Mouse (Mus musculus): Measurements from ENCODE around the gene Gm45753.
"Not testable (repeated sequence)": the region's sequence is repeated elsewhere in the genome, so short reads cannot be mapped to it uniquely, and the experiment has no call there.

Gene Gm45753

DNA sequence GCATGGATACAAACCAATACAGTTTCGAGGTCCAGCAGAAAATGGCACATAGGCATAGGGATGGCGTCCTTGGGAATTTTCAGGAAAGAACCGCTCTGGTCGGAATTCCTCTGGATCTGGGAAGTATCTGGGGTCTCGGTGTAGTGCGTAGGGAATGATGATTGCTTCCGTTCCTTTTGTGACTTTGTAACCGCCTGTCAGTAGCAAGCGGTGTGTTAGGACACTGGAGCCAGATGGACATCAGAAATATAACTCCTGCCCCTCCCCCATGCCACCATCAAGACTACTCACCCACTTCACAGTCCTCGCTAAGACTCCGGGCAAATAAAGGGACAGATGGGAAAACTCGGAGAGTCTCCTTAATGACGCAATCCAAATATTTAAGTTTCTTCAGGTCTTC is at the start of gene Gm45753:
Gene Gm45753, minus strand, starts transcription at position 101 of the 400 bp plus-strand sequence.
- Histone ChIP-seq H3K36me3 (ENCODE audit: control insufficient read depth, insufficient read depth, low read length, poor library complexity, severe bottlenecking) (0 out of 2 replicates have a peak, but pooled peaks cover 5% of the 10 kb centered on the region), H3K27me3 (ENCODE audit: control insufficient read depth, insufficient read depth, low read length, poor library complexity, severe bottlenecking) (no peaks in the 10 kb centered on the region)
- no peak for DNase-seq (ENCODE audit: low read depth, low spot score)

DNA sequence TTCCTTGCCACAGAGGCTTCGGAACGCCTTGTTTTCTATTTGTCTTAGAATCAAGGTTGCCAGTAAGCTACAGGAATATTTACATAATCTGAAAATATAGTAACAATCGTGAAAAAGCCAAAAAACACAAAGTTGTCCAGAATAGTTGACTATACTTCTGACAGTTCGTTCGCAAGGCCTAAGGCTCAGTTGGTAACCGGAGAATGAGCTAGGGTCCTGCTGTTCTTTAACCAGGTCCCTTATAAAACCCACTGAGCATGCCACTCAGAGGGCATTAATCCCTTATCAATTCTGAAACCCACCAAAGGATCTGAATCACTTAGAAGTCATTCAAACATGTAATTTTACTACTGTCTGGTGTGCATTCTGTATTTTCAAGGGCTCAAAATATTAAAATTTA is 47.5 kb upstream of the Gm45753 start:
- no peaks in the 10 kb centered on the region for H3K36me3 ChIP-seq (ENCODE audit: control insufficient read depth, insufficient read depth, low read length, poor library complexity, severe bottlenecking)

DNA sequence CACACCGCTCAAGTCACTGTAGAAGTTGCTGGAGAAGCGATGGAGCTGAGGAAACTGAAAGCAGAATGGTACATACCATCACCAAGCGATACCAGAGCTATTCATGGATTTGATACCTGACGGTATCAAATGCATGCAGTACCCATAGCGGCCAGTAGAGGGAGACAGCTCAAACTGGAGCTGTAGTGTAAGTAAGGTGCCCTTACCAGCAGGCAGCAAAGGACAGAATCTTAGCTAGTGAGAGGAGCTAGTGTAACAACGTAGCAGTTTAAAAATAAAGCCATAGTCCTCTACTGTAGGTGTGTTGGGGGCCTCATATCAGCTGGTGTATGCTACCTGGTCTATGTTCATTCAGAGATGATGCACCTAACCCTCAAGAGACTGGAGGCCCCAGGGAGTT is 36.8 kb upstream of the Gm45753 start:
- DNase-seq (ENCODE audit: low read depth, low spot score), result peak; percentile 87
- 0 out of 2 replicates have a peak, but pooled peaks cover 1% of the 10 kb centered on the region for H3K27me3 ChIP-seq (ENCODE audit: control insufficient read depth, insufficient read depth, low read length, poor library complexity, severe bottlenecking)
- H3K36me3 ChIP-seq (ENCODE audit: control insufficient read depth, insufficient read depth, low read length, poor library complexity, severe bottlenecking), result no peaks in the 10 kb centered on the region

More for the DNA sequence above, 47.5 kb upstream of the Gm45753 start:
- no peak for DNase-seq (ENCODE audit: low read depth, low spot score)
- H3K27me3 ChIP-seq (ENCODE audit: control insufficient read depth, insufficient read depth, low read length, poor library complexity, severe bottlenecking), result no peaks in the 10 kb centered on the region

DNA sequence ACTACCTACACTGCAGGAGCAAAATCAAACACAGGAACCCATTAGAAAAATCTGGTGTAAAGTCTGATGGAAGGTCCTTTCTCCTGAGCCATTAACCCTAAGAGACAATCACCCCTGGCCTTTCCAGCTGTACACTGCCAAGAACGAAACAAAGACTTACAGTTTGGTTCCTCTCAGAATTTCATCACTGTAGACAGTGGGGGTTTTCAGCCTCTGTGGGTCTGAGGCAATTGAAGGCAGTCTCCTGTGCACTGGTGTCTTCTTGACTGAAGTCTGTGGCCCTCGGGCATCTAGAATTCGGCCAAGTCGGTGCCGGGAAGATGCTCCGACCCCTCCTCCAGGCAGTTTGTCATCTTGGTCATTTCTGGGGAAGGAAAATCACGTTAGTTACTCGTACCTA is 36.0 kb upstream of the Gm45753 start:
- 0 out of 2 replicates have a peak, but pooled peaks cover 1% of the 10 kb centered on the region for H3K27me3 ChIP-seq (ENCODE audit: control insufficient read depth, insufficient read depth, low read length, poor library complexity, severe bottlenecking)
- DNase-seq (ENCODE audit: low read depth, low spot score), result no peak
- H3K36me3 ChIP-seq (ENCODE audit: control insufficient read depth, insufficient read depth, low read length, poor library complexity, severe bottlenecking), result no peaks in the 10 kb centered on the region

DNA sequence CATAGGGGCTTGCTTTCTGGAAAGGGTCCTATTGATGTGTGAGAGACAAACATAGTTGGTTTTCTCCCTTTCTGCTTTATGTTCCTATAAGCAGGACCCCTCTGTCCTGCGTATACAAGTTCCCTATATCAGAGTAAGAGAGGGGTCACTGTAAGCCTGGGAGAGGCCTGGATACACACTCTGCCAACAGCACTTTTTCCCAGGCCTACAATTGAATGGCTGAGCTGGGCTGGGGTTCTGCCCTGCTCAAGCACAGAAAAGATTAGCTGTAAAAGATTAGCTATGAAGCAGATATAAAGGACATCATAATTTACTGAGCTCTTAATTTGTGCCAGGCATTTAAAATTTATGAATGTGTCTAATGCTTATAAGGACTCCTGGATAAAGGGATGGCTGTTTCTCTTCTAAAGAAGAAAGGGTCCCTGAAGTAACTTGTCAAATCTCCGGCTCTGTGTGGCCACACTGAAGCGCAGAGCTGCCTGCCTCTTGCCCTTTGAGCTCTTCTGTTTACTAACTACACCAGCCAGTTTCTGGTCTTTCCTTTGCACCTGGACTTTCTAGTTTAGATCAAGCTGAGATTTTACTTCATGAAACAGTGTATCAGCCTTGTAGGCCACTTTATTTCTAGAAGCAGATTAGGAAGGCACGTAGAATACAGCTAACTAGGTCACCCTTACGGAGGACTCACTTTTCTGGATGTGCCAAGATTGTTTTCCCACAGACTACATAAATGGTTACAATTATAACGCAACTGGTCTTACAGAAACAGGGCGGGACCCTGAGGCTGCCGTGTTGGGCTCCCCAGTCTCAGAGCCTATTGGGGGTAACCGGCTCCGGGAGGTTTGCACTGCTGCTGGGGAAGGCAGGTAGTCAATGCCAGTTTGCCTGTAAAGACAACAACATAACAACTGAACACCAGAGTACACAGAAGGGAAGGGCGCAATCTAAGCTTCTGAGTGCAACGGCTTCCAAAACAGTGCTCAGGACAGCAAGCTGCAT is 33.7 kb upstream of the Gm45753 start:
- 0 out of 2 replicates have a peak, but pooled peaks cover 1% of the 10 kb centered on the region for H3K27me3 ChIP-seq (ENCODE audit: control insufficient read depth, insufficient read depth, low read length, poor library complexity, severe bottlenecking)
- no peak for DNase-seq (ENCODE audit: low read depth, low spot score)
- H3K36me3 ChIP-seq (ENCODE audit: control insufficient read depth, insufficient read depth, low read length, poor library complexity, severe bottlenecking), result no peaks in the 10 kb centered on the region

DNA sequence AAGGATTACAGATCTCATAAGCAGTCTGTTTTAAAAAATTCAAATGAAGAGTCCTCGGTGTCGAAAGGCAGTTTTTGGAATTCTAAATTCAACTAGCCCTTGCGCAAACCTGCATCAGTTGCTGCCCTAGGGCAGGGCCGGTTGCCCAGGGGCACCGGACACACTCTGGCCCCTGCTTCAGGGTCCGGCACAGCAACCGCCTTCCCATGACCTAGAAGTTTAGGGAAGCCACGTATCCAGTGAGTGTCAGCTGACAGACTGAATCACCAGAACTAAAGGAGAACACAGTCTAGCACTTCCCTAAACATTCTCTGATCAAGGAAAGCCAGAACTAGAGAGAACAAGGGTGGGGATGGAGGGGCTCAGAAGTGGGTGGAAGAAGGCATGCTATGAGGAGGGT is 25.2 kb upstream of the Gm45753 start:
- no peaks in the 10 kb centered on the region for H3K36me3 ChIP-seq (ENCODE audit: control insufficient read depth, insufficient read depth, low read length, poor library complexity, severe bottlenecking)
- no peaks in the 10 kb centered on the region; the same call in 1 of the 2 replicates for H3K27me3 ChIP-seq (ENCODE audit: control insufficient read depth, insufficient read depth, low read length, poor library complexity, severe bottlenecking)
- DNase-seq (ENCODE audit: low read depth, low spot score), result peak; percentile 5

DNA sequence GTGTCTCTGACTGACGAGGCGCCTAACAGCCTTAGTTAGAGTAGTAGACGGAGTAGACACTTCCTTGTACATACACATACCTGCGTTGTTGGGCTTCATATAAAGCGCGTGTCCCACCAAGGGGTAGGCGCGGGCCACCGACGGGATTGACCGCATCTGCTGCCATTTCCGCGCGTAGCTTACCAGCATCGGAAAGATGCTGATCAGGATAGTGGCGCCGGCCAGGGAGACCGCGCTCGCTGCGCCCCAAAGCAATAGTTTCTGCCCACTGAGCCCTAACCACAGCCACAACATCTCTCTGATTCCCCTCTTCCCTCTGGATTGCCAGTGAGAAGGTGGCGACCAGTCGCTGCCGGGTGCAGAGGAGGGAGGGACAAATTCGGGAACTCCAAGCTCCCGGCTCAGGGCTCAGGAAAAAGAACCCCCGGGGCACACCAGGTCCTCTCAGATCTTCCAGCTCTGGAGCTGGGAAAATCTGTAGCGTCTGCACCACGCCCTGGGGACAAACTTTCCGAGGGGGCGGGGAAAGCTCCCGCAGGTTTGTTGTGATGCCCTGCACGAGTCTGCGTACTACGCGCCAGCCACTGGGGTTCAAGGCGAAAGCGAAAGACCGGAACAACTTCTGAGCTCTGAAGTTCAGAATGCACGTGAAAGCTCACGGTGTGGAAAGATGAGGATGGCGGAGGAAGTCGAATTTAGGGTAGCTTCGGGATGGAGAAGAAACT is 24.6 kb upstream of the Gm45753 start, which contains the start of gene Cyp4v3:
Gene Cyp4v3, minus strand, starts transcription at position 532 of the 725 bp plus-strand sequence.
- no peaks in the 10 kb centered on the region for H3K36me3 ChIP-seq (ENCODE audit: control insufficient read depth, insufficient read depth, low read length, poor library complexity, severe bottlenecking)
- peak; percentile 82 for DNase-seq (ENCODE audit: low read depth, low spot score)
- no peaks in the 10 kb centered on the region; the same call in 1 of the 2 replicates for H3K27me3 ChIP-seq (ENCODE audit: control insufficient read depth, insufficient read depth, low read length, poor library complexity, severe bottlenecking)

DNA sequence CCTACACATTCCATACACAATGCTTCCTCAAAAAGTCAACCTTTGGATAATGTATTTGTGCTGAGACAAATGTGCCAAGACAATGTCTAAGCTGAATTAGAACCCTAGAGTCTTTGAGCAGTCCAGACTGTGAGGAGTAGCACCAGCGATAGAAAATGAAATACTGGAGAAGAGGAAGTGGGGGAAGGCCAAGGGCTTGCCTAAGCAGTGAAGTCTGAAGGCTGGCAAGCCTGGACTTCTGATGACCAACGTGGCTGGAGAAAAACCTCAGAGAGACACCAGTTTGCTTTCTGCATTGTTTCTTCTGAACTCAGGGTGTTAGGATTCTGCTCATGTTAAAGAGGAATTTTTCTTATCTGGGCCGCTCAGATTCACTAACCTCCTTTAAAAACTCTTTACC is 22.6 kb upstream of the Gm45753 start:
- peak; percentile 15 for DNase-seq (ENCODE audit: low read depth, low spot score)
- no peaks in the 10 kb centered on the region; the same call in 1 of the 2 replicates for H3K27me3 ChIP-seq (ENCODE audit: control insufficient read depth, insufficient read depth, low read length, poor library complexity, severe bottlenecking)
- no peaks in the 10 kb centered on the region; the same call in 1 of the 2 replicates for H3K36me3 ChIP-seq (ENCODE audit: control insufficient read depth, insufficient read depth, low read length, poor library complexity, severe bottlenecking)

DNA sequence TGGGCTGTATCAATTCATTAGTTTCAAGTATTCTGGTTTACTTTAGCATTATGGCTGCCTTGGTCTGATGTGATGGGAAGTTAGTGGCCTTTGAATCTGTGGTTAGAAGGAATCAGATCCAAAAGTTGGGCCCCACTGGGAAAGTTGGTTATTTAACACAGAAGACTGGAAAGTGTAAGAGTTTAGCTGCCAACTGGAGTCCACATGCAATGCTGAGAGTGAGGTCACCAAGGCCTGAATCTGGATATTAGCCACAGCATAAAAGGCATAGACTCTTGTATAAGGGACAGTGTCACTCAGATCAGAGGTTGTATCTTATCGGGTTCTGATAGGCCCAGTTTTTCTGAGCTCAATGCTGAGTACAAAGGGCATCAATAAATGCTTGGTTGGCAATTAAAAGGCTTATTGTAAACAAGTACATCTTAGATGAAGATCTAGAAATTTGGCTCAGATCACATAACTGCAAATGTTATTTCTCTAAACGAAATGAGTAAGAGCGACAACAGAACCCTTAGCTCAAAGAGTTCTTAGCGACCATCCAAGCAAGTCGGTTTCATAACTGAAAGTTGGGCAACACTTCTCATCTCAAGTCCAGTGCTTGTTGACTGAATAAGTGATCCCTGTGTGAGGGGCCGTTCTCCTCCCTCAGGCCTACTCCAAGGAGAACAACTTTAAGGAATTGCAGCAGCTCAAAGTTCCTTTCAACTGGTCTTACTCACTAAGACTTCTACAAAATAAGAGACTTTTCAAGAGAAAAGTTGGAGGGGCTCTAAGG is 21.1 kb upstream of the Gm45753 start:
- Histone ChIP-seq H3K36me3 (ENCODE audit: control insufficient read depth, insufficient read depth, low read length, poor library complexity, severe bottlenecking) (no peaks in the 10 kb centered on the region; the same call in 1 of the 2 replicates), H3K27me3 (ENCODE audit: control insufficient read depth, insufficient read depth, low read length, poor library complexity, severe bottlenecking) (no peaks in the 10 kb centered on the region; the same call in 1 of the 2 replicates)
- DNase-seq (ENCODE audit: low read depth, low spot score), result no peak

DNA sequence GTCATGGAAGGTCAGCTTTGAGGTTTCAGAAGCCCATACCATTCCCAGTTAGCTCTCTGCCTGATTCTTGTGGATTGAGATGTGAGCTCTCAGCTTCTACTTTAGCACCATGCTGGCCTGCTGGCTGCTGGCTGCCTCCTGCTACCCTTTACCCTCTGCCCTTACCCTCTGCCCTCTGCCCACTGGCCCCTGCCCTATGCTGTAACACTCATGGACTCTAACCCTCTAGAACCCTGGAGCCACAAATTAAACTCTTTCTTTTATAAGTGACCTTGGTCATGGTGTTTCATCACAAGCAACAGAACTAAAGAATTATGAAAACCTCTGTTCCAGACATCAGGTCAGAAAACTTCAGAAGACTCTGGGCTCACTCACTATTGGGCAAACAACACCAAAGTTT is 18.8 kb upstream of the Gm45753 start:
- not testable (repeated sequence) for DNase-seq (ENCODE audit: low read depth, low spot score); H3K27me3 ChIP-seq (ENCODE audit: control insufficient read depth, insufficient read depth, low read length, poor library complexity, severe bottlenecking); H3K36me3 ChIP-seq (ENCODE audit: control insufficient read depth, insufficient read depth, low read length, poor library complexity, severe bottlenecking)

DNA sequence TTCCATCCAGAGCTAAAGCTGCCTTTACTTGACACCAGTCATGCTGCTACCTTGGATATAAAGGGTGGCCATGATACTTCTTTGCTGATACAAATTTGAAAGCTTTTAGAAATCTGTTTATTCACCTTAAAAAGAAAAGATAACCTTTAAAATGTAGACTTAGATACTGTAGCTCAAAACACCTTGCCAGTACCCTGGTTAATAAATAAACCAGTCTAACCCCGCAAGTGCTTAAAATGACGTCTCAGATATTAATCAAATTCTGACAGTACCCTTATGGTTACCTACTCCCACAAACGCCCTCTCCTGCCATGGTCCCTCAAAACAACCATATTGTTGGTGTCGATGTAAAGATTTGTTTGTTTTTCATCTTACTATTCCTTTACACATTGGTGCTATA is 15.9 kb upstream of the Gm45753 start:
- no peaks in the 10 kb centered on the region; the same call in 1 of the 2 replicates for H3K36me3 ChIP-seq (ENCODE audit: control insufficient read depth, insufficient read depth, low read length, poor library complexity, severe bottlenecking)
- no peak for DNase-seq (ENCODE audit: low read depth, low spot score)
- H3K27me3 ChIP-seq (ENCODE audit: control insufficient read depth, insufficient read depth, low read length, poor library complexity, severe bottlenecking), result no peaks in the 10 kb centered on the region

DNA sequence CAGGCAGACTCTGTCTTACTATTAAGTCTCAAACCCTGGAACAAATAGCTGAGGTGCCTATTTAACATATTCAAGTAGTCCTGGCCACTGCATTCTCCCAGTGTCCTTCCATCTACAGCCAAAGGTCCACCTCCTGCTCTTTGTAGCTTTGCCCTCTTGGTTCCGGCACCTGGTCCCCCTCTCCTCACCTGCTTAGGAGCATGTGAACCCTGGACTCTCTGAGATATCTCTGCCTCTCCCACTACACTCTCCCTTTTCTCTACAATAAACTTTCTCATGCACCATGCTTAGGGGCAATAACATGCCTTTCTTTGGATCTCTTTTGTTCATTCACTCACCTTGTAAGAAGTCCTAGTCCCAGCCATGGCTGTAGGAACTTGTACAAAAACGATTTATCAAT is 13.1 kb upstream of the Gm45753 start:
- no peak for DNase-seq (ENCODE audit: low read depth, low spot score)
- H3K27me3 ChIP-seq (ENCODE audit: control insufficient read depth, insufficient read depth, low read length, poor library complexity, severe bottlenecking), result no peaks in the 10 kb centered on the region
- H3K36me3 ChIP-seq (ENCODE audit: control insufficient read depth, insufficient read depth, low read length, poor library complexity, severe bottlenecking), result no peaks in the 10 kb centered on the region; the same call in 1 of the 2 replicates

DNA sequence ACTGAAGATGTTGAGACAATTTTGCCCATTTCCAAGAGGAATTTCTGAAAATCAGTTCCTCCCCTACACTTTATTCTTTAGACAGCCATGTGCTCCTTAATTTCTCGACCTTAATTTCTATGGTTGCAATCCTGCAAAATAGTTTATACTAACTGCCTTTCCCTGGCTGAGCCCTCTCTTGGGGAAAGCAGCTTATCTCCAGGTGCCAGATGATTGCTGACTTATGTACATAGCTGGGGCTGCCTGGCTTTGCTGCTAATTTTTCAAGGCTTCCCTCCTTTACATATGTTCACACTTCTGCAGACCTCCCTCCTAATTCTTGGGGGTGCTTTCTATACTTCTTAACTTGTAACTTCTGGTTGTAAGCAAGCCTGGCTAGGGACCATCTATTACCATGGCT is 12.7 kb upstream of the Gm45753 start:
- DNase-seq (ENCODE audit: low read depth, low spot score), result no peak
- H3K36me3 ChIP-seq (ENCODE audit: control insufficient read depth, insufficient read depth, low read length, poor library complexity, severe bottlenecking), result no peaks in the 10 kb centered on the region; the same call in 1 of the 2 replicates
- no peaks in the 10 kb centered on the region for H3K27me3 ChIP-seq (ENCODE audit: control insufficient read depth, insufficient read depth, low read length, poor library complexity, severe bottlenecking)

DNA sequence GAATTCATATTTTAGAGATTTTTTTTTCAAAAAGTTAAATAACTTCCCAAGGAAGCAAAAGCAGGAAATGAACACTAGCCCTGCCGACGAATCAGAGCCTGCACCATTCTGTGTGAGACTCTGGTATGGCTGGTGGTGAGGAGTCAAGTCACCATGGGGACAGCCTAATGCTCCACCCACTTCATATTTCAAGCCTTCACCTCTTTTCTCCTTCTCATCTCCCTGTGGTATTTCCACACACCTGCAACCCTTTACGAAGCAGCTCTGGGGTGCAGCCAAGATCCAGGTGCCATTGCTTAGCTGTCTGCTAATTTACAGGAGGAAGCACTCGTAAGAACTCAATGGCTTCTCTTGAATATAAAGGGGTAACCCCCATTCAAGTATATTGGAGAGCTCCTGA is 2.7 kb upstream of the Gm45753 start:
- no peak for DNase-seq (ENCODE audit: low read depth, low spot score)
- Histone ChIP-seq H3K36me3 (ENCODE audit: control insufficient read depth, insufficient read depth, low read length, poor library complexity, severe bottlenecking) (peaks cover 2% of the 10 kb centered on the region; the same call in 1 of the 2 replicates), H3K27me3 (ENCODE audit: control insufficient read depth, insufficient read depth, low read length, poor library complexity, severe bottlenecking) (no peaks in the 10 kb centered on the region)
